Mouse (Mus musculus): ENCODE results near the gene Rnf138rt1. TPM values are rescaled to one million over a fixed set of nuclear protein-coding genes. Genes with fewer than 3 reads are reported as not detected.

Rnf138rt1 gene
- total RNA-seq (2015; ENCODE audit: low replicate concordance) (not detected in 2 replicates), total RNA-seq (2017; ENCODE audit: low replicate concordance) (not detected in 2 replicates)

- ATAC-seq (replicated peaks; ENCODE audit: low FRiP score, poor library complexity, severe bottlenecking): no peak
Measured at GRCm38 (mm10) chrX:163760617-163761434, at the start of gene Rnf138rt1. Gene Rnf138rt1 (minus strand): TSS chrX:163761329.

GRCm38 (mm10) chrX:163807270-163807669, 46.1 kb upstream of the Rnf138rt1 start:
- no peak for ATAC-seq (replicated peaks; ENCODE audit: low FRiP score, poor library complexity, severe bottlenecking)

- no peak for ATAC-seq (replicated peaks; ENCODE audit: low FRiP score, poor library complexity, severe bottlenecking)
Measured at GRCm38 (mm10) chrX:163766290-163766689, 5.2 kb upstream of the Rnf138rt1 start.

GRCm38 (mm10) chrX:163761435-163761828, 303 bp upstream of the Rnf138rt1 start:
- ATAC-seq (replicated peaks; ENCODE audit: low FRiP score, poor library complexity, severe bottlenecking): no peak

- no peak for ATAC-seq (replicated peaks; ENCODE audit: low FRiP score, poor library complexity, severe bottlenecking)
Measured at GRCm38 (mm10) chrX:163745996-163746395, 15.1 kb downstream of the Rnf138rt1 start.

GRCm38 (mm10) chrX:163743896-163744295, 17.2 kb downstream of the Rnf138rt1 start:
- ATAC-seq (replicated peaks; ENCODE audit: low FRiP score, poor library complexity, severe bottlenecking): no peak

- ATAC-seq (replicated peaks; ENCODE audit: low FRiP score, poor library complexity, severe bottlenecking): no peak
Measured at GRCm38 (mm10) chrX:163738904-163739303, 22.2 kb downstream of the Rnf138rt1 start.

- ATAC-seq (replicated peaks; ENCODE audit: low FRiP score, poor library complexity, severe bottlenecking): no peak
Measured at GRCm38 (mm10) chrX:163734145-163734544, 27.0 kb downstream of the Rnf138rt1 start.

- ATAC-seq (replicated peaks; ENCODE audit: low FRiP score, poor library complexity, severe bottlenecking): no peak
Measured at GRCm38 (mm10) chrX:163723630-163724029, 37.5 kb downstream of the Rnf138rt1 start.

- ATAC-seq (replicated peaks; ENCODE audit: low FRiP score, poor library complexity, severe bottlenecking): no peak
Measured at GRCm38 (mm10) chrX:163722785-163723577, 38.1 kb downstream of the Rnf138rt1 start.

GRCm38 (mm10) chrX:163720597-163720996, 40.5 kb downstream of the Rnf138rt1 start:
- no peak for ATAC-seq (replicated peaks; ENCODE audit: low FRiP score, poor library complexity, severe bottlenecking)

Other genes starting within 250 kb of the Rnf138rt1 start
- not detected in 2 replicates for gene Grpr, start 211.7 kb downstream of the Rnf138rt1 start, total RNA-seq (2015; ENCODE audit: low replicate concordance)
- gene Grpr, start 211.7 kb downstream of the Rnf138rt1 start, total RNA-seq (2017; ENCODE audit: low replicate concordance): not detected in 2 replicates
- gene Ap1s2, start 147.7 kb upstream of the Rnf138rt1 start, total RNA-seq (2015; ENCODE audit: low replicate concordance): 45.4 and 45.5 TPM in 2 replicates
- 18.4 and 20.2 TPM in 2 replicates for gene Ap1s2, start 147.7 kb upstream of the Rnf138rt1 start, total RNA-seq (2017; ENCODE audit: low replicate concordance)
- gene Zrsr2, start 197.3 kb upstream of the Rnf138rt1 start, total RNA-seq (2015; ENCODE audit: low replicate concordance): 4.8 and 22.4 TPM in 2 replicates
- 9.8 and 14.2 TPM in 2 replicates for gene Zrsr2, start 197.3 kb upstream of the Rnf138rt1 start, total RNA-seq (2017; ENCODE audit: low replicate concordance)